Mouse (Mus musculus): ENCODE measurements around the gene Mcub. TPM values are rescaled to one million over a fixed set of nuclear protein-coding genes. Genes with fewer than 3 reads are reported as not detected.

Gene Mcub
- polyA plus RNA-seq (2017; shearing (Covaris generic)): 7.9 TPM

GRCm38 (mm10) chr3:129969432-129970395 lies at the start of gene Mcub:
Mcub (minus strand) TSS chr3:129970206.

DNA sequence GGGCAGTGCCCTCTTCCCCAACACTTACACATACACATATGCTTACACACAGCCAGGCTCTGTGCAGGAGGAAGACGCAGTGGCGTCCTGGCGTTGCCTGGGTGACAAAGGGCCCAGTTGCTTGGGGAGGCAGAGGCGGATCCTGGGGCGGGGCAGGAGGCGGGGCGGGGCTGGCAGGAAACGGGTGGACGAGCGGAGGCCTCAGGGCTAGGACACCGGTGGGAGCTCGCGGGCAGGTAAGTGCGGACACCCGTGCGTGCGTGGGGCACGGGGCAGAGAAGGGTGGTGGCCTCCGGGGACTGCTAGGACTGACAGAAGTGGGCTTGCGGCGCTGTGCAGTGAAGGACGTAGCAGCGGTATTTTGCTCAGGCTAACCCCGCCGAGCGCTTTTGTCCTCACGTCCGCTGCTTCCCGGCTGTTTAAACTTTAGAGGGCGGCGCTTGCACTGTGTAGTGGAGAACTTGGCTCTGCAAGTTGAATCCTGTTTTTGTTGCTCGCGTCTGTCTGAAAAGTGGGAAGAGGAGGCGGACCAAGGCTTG lies 68.7 kb downstream of the Mcub start, which contains the start of gene Casp6:
Casp6 (plus strand) TSS at position 155 of the 539 bp plus-strand sequence.

DNA sequence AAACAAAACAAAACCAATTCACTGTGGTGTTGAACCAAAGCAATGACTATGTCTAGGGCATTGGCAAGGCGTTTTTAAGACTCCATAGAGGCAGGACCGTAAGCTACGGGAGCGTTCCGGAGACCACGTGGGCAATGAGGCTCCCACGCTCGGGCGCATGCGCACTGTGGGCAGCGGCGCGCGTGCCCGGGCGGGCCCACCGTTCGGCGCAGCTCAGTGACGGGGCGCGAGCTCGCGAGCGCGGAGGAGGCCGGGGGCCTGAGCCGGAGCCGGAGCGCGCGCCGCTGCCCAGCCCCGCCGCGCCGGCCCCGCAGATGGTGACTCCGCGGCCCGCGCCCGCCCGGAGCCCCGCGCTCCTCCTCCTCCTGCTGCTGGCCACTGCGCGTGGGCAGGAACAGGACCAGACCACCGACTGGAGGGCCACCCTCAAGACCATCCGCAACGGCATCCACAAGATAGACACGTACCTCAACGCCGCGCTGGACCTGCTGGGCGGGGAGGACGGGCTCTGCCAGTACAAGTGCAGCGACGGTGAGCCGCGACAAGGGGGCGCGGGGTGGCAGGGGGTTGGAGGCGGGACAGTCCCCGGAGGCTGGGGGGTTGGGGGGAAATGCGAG lies 91.5 kb downstream of the Mcub start, which contains the start of gene Pla2g12a:
Pla2g12a (plus strand) TSS at position 202 of the 617 bp plus-strand sequence.

Other genes with a start within 250 kb of the Mcub start
- 1.4 TPM for gene Egf, start 214.9 kb downstream of the Mcub start, polyA plus RNA-seq (2017; shearing (Covaris generic))
- gene Lrit3, start 166.2 kb downstream of the Mcub start, polyA plus RNA-seq (2017; shearing (Covaris generic)): not detected
- gene Rrh, start 147.6 kb downstream of the Mcub start, polyA plus RNA-seq (2017; shearing (Covaris generic)): not detected
- 113 TPM for gene Gar1, start 138.8 kb downstream of the Mcub start, polyA plus RNA-seq (2017; shearing (Covaris generic))
- gene Cfi, start 134.3 kb downstream of the Mcub start, polyA plus RNA-seq (2017; shearing (Covaris generic)): not detected
- 16.7 TPM for gene Pla2g12a, start 91.6 kb downstream of the Mcub start, polyA plus RNA-seq (2017; shearing (Covaris generic))
- 42.3 TPM for gene Casp6, start 68.8 kb downstream of the Mcub start, polyA plus RNA-seq (2017; shearing (Covaris generic))
- 58.3 TPM for gene Sec24b, start 91.3 kb upstream of the Mcub start, polyA plus RNA-seq (2017; shearing (Covaris generic))
- 0.16 TPM for gene Col25a1, start 161.3 kb upstream of the Mcub start, polyA plus RNA-seq (2017; shearing (Covaris generic))

Data from naive thymus-derived CD4-positive, alpha-beta T cell, adult 5 months (primary cell).